Mouse (Mus musculus): ENCODE measurements around the gene Car6. TPM values are rescaled to one million over a fixed set of nuclear protein-coding genes. Genes with fewer than 3 reads are reported as not detected.

Car6 gene
- polyA plus RNA-seq, 1 experiment from 2014 or later, result 0.18 TPM

DNA sequence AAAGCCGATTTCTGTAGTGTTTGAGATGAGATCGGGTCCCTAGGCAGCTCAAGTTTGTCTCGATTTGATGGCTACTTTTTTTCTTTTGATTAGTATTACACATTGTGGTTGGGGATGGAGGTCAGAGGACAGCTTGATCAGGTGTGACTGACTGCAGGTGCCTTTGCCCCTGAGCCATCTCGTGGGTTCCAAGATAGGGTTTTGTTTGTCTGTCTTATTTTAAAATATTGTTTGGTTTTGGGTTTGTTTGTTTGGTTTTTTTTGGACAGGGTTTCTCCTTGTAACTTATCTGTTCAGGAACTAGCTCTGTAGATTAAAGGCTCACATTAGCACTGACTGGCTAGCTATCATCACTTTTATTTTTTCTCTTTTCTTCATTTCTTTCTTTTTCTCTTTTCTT, 34.5 kb upstream of the Car6 start:
- Histone ChIP-seq H3K4me1 (ENCODE audit: control insufficient read depth, insufficient read depth, low read length) (peaks cover 10% of the 10 kb centered on the region), H3K9me3 (replicated peaks; ENCODE audit: control insufficient read depth, low read length) (no peaks in the 10 kb centered on the region), H3K4me3 (ENCODE audit: low read depth, low read length) (no peak overlapping the region), H3K27me3 (ENCODE audit: control insufficient read depth, insufficient read depth, low read length) (no peaks in the 10 kb centered on the region), H3K9ac (replicated peaks; ENCODE audit: low read length) (no peak overlapping the region), H3K36me3 (replicated peaks; ENCODE audit: control insufficient read depth, insufficient read depth, low read depth, low read length) (no peaks in the 10 kb centered on the region), H3K27ac (replicated peaks; ENCODE audit: low read depth, low read length) (no peak overlapping the region), H3K4me2 (ENCODE audit: low read depth, low read length) (no peak overlapping the region)
- ATAC-seq (replicated peaks; ENCODE audit: insufficient number of reproducible peaks, low FRiP score, low TSS enrichment, low read depth), result no peak
- WGBS, result 83% methylated on average over 4 of the region's 4 CpGs
- no peak for DNase-seq (ENCODE audit: low spot score)

DNA sequence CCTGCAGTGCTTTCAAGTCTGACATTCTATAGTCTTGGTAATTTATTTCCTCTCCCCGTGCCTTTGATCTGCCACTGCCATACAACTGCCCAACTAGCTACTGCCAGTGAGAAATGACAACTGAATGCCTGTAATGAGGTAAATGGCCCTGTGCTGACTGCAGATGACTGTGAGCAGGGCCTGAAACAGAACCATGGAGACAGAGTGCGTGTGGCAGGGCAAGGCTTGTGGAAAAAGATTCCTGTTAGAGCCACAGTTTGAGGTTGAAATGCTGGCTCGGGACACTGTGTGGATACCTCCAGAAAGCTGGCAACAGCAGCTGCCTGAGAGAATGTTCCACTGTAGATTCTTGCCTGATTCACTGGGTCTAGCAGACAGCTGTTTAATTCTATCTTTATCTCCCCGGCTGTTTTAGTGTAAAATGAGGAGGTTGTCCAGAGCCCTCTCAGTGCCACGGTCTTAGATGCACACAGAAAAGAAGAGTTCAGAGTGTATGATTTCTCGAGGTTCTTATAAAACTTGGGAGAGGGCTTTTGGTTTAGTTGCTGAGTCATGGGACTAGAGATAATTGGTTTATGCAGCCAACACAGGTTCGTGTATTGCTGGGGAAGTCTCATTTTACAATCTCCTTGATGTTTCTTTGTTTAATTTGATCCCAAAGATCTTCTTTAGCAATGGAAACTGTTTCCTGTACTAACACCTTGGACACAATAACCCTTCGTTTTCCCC, 33.6 kb upstream of the Car6 start:
- no peaks in the 10 kb centered on the region for H3K36me3 ChIP-seq (replicated peaks; ENCODE audit: control insufficient read depth, insufficient read depth, low read depth, low read length)
- no peak overlapping the region for H3K4me3 ChIP-seq (ENCODE audit: low read depth, low read length)
- H3K9ac ChIP-seq (replicated peaks; ENCODE audit: low read length), result peak overlapping the region; percentile 7; the same call in 1 of the 2 replicates
- no peaks in the 10 kb centered on the region for H3K27me3 ChIP-seq (ENCODE audit: control insufficient read depth, insufficient read depth, low read length)
- WGBS, result 42% methylated on average over 8 of the region's 8 CpGs
- no peak overlapping the region; the same call in 1 of the 2 replicates for H3K27ac ChIP-seq (replicated peaks; ENCODE audit: low read depth, low read length)
- H3K9me3 ChIP-seq (replicated peaks; ENCODE audit: control insufficient read depth, low read length), result no peaks in the 10 kb centered on the region
- DNase-seq (ENCODE audit: low spot score) (peak; percentile 34), ATAC-seq (replicated peaks; ENCODE audit: insufficient number of reproducible peaks, low FRiP score, low TSS enrichment, low read depth) (no peak)
- H3K4me2 ChIP-seq (ENCODE audit: low read depth, low read length), result no peak overlapping the region
- H3K4me1 ChIP-seq (ENCODE audit: control insufficient read depth, insufficient read depth, low read length), result peaks cover 10% of the 10 kb centered on the region

DNA sequence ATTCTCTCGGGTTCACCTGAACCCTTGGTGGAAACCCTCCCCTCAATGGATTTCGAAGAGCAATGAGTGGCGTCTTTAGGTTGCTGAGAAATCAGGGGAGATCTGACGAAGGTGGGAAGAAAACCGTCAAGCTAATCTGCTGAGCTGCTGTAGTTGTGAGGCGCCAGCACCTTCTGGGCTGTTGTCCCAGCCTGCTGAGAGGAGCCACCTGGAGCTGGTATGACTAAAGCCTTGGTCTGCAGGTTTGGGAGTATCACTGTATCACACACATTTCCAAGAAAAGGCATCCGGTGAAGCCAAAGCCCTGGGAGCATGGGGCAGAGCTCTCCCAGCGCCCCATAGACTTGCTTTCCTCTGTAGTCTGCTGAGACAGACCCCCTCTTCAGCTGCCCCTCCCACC, 30.7 kb upstream of the Car6 start:
- H3K4me3 ChIP-seq (ENCODE audit: low read depth, low read length), result no peak overlapping the region
- WGBS, result 53% methylated on average over 8 of the region's 8 CpGs
- no peaks in the 10 kb centered on the region for H3K27me3 ChIP-seq (ENCODE audit: control insufficient read depth, insufficient read depth, low read length)
- H3K4me1 ChIP-seq (ENCODE audit: control insufficient read depth, insufficient read depth, low read length), result peaks cover 6% of the 10 kb centered on the region; the same call in 1 of the 2 replicates
- no peaks in the 10 kb centered on the region for H3K36me3 ChIP-seq (replicated peaks; ENCODE audit: control insufficient read depth, insufficient read depth, low read depth, low read length)
- H3K9me3 ChIP-seq (replicated peaks; ENCODE audit: control insufficient read depth, low read length), result no peaks in the 10 kb centered on the region
- DNase-seq (ENCODE audit: low spot score), result no peak
- no peak for ATAC-seq (replicated peaks; ENCODE audit: insufficient number of reproducible peaks, low FRiP score, low TSS enrichment, low read depth)
- no peak overlapping the region for H3K27ac ChIP-seq (replicated peaks; ENCODE audit: low read depth, low read length)
- H3K9ac ChIP-seq (replicated peaks; ENCODE audit: low read length), result no peak overlapping the region
- H3K4me2 ChIP-seq (ENCODE audit: low read depth, low read length), result no peak overlapping the region

DNA sequence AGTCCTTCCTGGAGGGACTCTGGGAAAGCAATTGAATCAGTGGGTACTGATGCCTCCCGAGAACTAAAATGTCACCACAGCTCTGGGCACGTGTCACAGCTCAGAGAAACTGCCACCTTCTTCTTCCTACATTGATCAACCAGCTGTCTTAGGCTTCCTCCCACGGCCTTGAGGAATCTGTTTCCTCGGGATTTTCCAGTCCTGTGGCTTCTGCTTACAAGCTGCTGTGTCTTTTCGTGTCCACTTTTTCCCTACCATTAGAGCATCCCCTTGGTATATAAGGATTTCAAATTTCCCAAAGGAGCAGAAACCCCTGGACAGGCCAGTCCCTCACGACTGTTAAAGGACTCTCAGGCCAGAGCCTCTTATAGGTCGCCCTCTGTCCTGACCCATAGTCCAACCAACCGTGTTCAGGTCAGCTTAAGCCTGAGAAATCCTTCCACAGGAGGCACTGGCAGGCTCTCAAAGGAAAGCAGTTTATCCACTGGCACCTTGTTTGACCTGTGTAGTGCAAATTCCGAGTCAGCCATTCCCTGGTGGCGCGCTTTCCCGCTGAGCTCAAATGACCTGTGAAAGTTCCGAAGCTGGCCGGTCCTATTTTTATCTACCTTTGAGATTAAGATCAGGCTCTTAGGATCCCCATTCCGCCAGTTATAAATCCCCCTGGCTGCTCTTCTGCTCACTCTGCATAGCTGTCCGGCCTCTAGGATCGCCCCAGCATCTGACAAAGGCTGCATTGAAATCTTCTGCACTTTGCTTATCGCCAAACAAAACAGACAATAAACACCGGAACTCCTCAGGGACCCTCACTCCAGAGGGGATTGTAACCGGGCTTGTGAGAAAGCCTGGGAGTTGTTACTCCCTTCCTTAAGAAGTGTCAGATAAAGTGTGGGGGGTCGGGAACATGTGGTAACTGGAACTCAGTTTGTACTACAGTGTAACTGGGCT, 29.6 kb upstream of the Car6 start:
- WGBS, result 7% methylated on average over 21 of the region's 21 CpGs
- Histone ChIP-seq H3K9ac (replicated peaks; ENCODE audit: low read length) (peak overlapping the region; percentile 32; the same call in 1 of the 2 replicates), H3K4me2 (ENCODE audit: low read depth, low read length) (no peak overlapping the region), H3K27me3 (ENCODE audit: control insufficient read depth, insufficient read depth, low read length) (no peaks in the 10 kb centered on the region), H3K27ac (replicated peaks; ENCODE audit: low read depth, low read length) (no peak overlapping the region), H3K4me3 (ENCODE audit: low read depth, low read length) (no peak overlapping the region), H3K9me3 (replicated peaks; ENCODE audit: control insufficient read depth, low read length) (no peaks in the 10 kb centered on the region), H3K4me1 (ENCODE audit: control insufficient read depth, insufficient read depth, low read length) (peaks cover 6% of the 10 kb centered on the region; the same call in 1 of the 2 replicates), H3K36me3 (replicated peaks; ENCODE audit: control insufficient read depth, insufficient read depth, low read depth, low read length) (no peaks in the 10 kb centered on the region)
- peak; percentile 24 for DNase-seq (ENCODE audit: low spot score)
- ATAC-seq (replicated peaks; ENCODE audit: insufficient number of reproducible peaks, low FRiP score, low TSS enrichment, low read depth), result no peak

DNA sequence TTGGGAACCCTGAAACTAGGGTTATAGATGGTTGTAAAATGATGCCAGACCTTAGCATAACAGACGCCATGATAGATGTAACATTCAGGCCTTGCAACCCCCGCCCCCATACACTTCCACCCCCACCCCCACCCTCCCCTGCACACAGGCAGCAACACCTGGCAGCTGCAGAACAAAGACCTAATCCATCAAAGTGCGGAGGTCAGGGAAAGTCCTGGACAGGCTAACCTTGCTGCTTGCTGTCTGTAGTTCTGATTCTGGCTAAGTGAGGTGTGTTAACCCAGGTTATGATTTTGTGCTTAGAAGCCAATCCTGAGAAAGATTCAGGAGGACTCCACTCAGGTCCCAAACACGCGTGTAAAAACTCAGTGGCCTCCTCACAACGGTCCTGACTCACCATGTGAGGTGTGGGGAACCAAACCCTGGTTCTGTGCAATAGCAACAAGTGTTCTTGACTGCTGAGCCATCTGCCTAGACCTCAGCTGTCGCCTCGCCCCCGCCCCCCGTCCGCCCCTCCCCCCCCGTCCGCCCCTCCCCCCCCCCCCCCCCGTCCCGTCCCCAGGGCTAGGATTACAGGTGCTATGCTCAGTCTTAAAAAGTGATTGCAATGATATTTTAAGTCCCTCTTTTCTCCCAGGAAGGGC, 28.7 kb upstream of the Car6 start:
- Histone ChIP-seq H3K4me2 (ENCODE audit: low read depth, low read length) (no peak overlapping the region), H3K36me3 (replicated peaks; ENCODE audit: control insufficient read depth, insufficient read depth, low read depth, low read length) (no peaks in the 10 kb centered on the region), H3K27ac (replicated peaks; ENCODE audit: low read depth, low read length) (no peak overlapping the region), H3K4me1 (ENCODE audit: control insufficient read depth, insufficient read depth, low read length) (peaks cover 4% of the 10 kb centered on the region; the same call in 1 of the 2 replicates), H3K27me3 (ENCODE audit: control insufficient read depth, insufficient read depth, low read length) (no peaks in the 10 kb centered on the region), H3K9me3 (replicated peaks; ENCODE audit: control insufficient read depth, low read length) (no peaks in the 10 kb centered on the region), H3K9ac (replicated peaks; ENCODE audit: low read length) (no peak overlapping the region), H3K4me3 (ENCODE audit: low read depth, low read length) (no peak overlapping the region)
- no peak for DNase-seq (ENCODE audit: low spot score)
- ATAC-seq (replicated peaks; ENCODE audit: insufficient number of reproducible peaks, low FRiP score, low TSS enrichment, low read depth), result no peak
- 18% methylated on average over 9 of the region's 15 CpGs for WGBS

DNA sequence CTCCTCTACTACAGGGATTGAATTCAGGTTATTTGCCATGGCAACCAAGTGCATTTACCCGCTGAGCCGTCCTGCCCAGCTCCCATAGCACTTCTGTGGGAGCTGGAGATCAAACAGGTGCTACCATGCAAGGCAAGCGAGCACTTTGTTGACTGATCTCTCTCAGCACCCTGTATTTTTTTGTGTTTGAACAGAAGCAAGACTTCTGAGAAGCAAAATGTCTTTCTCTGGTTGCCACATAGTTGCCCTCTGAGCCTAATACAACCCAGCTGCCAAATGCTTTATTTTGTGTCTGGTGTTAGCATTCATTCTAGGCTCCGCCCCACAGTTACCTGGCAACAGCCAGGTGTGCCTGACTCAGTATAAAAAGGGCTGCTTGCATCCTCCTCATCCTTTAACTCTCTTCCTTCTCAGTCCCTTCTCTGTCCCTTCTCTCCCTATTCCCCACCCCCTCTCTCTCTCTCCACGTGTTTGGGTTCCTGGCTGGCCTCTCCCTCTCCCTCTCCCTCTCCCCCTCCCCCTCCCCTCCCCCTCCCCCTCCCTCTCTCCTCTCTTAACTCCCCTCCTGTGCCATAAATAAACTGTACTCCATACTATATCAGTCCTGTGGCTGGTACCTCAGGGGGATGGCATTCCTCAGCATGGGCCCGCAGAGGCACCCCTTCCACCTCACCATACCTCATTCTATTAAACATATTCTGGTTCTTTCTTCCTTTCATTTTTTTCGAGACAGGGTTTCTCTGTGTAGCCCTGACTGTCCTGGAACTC, 27.6 kb upstream of the Car6 start:
- DNase-seq (ENCODE audit: low spot score) (no peak), ATAC-seq (replicated peaks; ENCODE audit: insufficient number of reproducible peaks, low FRiP score, low TSS enrichment, low read depth) (no peak)
- Histone ChIP-seq H3K4me1 (ENCODE audit: control insufficient read depth, insufficient read depth, low read length) (peaks cover 3% of the 10 kb centered on the region; the same call in 1 of the 2 replicates), H3K4me2 (ENCODE audit: low read depth, low read length) (no peak overlapping the region), H3K9ac (replicated peaks; ENCODE audit: low read length) (no peak overlapping the region), H3K9me3 (replicated peaks; ENCODE audit: control insufficient read depth, low read length) (no peaks in the 10 kb centered on the region), H3K36me3 (replicated peaks; ENCODE audit: control insufficient read depth, insufficient read depth, low read depth, low read length) (no peaks in the 10 kb centered on the region), H3K27me3 (ENCODE audit: control insufficient read depth, insufficient read depth, low read length) (no peaks in the 10 kb centered on the region), H3K4me3 (ENCODE audit: low read depth, low read length) (no peak overlapping the region), H3K27ac (replicated peaks; ENCODE audit: low read depth, low read length) (no peak overlapping the region)
- WGBS, result 44% methylated on average over 7 of the region's 7 CpGs

DNA sequence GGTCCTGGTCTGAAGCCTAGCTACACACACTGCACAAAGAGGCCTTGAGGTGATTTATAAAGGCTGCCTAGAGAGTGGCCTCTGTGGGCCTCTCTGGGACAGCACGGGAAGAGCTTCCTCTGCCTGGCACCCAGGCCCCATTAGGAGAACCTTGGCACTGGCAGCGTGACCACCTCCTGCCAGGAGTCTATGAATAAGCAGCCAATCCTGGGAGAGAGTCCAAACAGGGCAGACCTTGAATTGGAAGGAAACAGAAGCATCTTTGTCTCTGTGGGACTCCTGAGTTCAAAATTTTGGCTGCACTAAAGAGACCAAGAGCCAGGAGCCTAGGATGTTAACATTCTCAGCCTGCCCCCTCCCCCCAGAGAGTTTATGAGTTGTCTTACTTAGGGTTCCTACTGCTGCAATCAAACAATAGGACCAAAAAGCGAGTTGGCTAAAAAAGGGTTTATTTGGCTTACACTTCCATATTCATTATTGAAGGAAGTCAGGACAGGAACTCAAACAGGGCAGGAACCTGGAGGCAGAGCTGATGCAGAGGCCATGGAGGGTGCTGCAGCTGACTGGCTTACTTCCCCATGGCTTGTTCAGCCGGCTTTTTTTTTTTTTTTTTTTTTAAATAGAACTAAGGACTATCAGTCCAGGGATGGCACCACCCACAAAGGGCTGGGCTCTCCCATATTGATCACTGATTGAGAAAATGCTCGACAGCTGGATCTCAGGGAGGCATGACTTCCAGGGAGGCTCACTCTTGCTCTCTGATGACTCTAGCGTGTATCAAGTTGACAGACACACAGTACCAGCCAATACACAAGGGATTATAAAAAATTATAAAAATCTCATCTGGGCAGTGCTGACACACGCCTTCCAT, 25.9 kb upstream of the Car6 start:
- ATAC-seq (replicated peaks; ENCODE audit: insufficient number of reproducible peaks, low FRiP score, low TSS enrichment, low read depth) (no peak), DNase-seq (ENCODE audit: low spot score) (no peak)
- Histone ChIP-seq H3K36me3 (replicated peaks; ENCODE audit: control insufficient read depth, insufficient read depth, low read depth, low read length) (no peaks in the 10 kb centered on the region), H3K27me3 (ENCODE audit: control insufficient read depth, insufficient read depth, low read length) (no peaks in the 10 kb centered on the region), H3K9ac (replicated peaks; ENCODE audit: low read length) (no peak overlapping the region), H3K9me3 (replicated peaks; ENCODE audit: control insufficient read depth, low read length) (no peaks in the 10 kb centered on the region), H3K4me2 (ENCODE audit: low read depth, low read length) (no peak overlapping the region), H3K27ac (replicated peaks; ENCODE audit: low read depth, low read length) (no peak overlapping the region), H3K4me3 (ENCODE audit: low read depth, low read length) (no peak overlapping the region), H3K4me1 (ENCODE audit: control insufficient read depth, insufficient read depth, low read length) (peaks cover 3% of the 10 kb centered on the region; the same call in 1 of the 2 replicates)
- WGBS, result 56% methylated on average over 7 of the region's 7 CpGs
